In the genomic region with DNA sequence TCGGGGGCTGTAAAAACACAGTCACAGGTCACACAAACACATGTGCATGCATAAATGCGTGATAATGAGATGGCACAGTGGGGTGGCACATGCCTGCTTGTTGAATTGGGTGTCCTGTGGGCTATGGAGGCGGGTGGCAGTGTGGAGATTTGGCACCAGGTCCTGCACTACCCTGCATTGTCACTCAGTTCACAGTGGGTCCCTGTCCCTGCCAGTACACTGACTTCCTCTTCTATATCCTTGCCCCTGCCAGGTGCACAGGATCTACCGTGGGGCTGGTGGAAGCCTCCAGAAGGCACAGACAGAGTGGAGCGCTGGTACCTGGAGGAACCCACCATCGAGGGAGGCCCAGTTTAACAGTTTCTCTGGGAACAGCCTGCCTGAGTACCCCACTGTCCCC, we compare ENCODE assay signal across 20 mouse cellular contexts. TPM values are rescaled to one million over a fixed set of nuclear protein-coding genes. Genes with fewer than 3 reads are reported as not detected.
A peak's percentile ranks its signal among the peaks of the same experiment; 100 is the strongest.
DNase-seq lines count a peak whose midpoint lies in the region; ATAC-seq and TF ChIP-seq lines count a peak whose summit lies in the region.
"Had no signal": no experiment of that assay in that cellular context is flagged by ENCODE, and none has a peak within 500 bp of the region (broad histone marks: within the 10 kb centered on the region; RNA-seq: fewer than 3 reads in every experiment).

No protein-coding gene starts in this region.

- no peaks in the 10 kb centered on the region for H3K4me1 ChIP-seq in kidney, adult 2 months (ENCODE audit: control insufficient read depth, insufficient read depth, low read length)
- H3K4me1 ChIP-seq in kidney, embryonic 14.5 days (ENCODE audit: control insufficient read depth, insufficient read depth, low read length): no peaks in the 10 kb centered on the region
- H3K4me1 ChIP-seq: embryonic facial prominence, embryonic 15.5 days had no signal

- no peak overlapping the region for H3K4me2 ChIP-seq in kidney, embryonic 14.5 days (replicated peaks; ENCODE audit: low read depth, low read length)
- H3K4me2 ChIP-seq: embryonic facial prominence, embryonic 15.5 days; hindbrain, embryonic 14.5 days had no signal

- no peaks in the 10 kb centered on the region for H3K36me3 ChIP-seq in kidney, adult 2 months (ENCODE audit: control insufficient read depth, insufficient read depth, low read length)
- peaks cover 44% of the 10 kb centered on the region for H3K36me3 ChIP-seq in kidney, embryonic 14.5 days (ENCODE audit: control insufficient read depth, insufficient read depth, low read length)
- H3K36me3 ChIP-seq in C2C12 (ENCODE audit: control insufficient read depth, insufficient read depth): peaks cover 40% of the 10 kb centered on the region

- ATAC-seq in kidney, embryonic 14.5 days (ENCODE audit: low FRiP score, low TSS enrichment): no peak
- ATAC-seq: forebrain, embryonic 16.5 days had no signal

- TF ChIP-seq POLR2A in kidney, adult 2 months (IDR thresholded peaks at IDR 0.05; ENCODE audit: low read depth, low read length): no peak

- no peaks in the 10 kb centered on the region for H3K9me3 ChIP-seq in kidney, embryonic 14.5 days (ENCODE audit: control insufficient read depth, low read length)
- H3K9me3 ChIP-seq: embryonic facial prominence, embryonic 15.5 days; heart, embryonic 10.5 days had no signal

- no peaks in the 10 kb centered on the region for H3K79me3 ChIP-seq in C2C12 (ENCODE audit: low read depth)

- no peak overlapping the region for H3K27ac ChIP-seq in kidney, adult 2 months (ENCODE audit: insufficient read depth, low read depth, low read length)
- H3K27ac ChIP-seq in kidney, embryonic 14.5 days (ENCODE audit: low read depth, low read length): no peak overlapping the region
- H3K27ac ChIP-seq: embryonic facial prominence, embryonic 15.5 days; heart, embryonic 10.5 days; hindbrain, embryonic 14.5 days had no signal

- H3K4me3 ChIP-seq in kidney, adult 2 months (ENCODE audit: insufficient read depth, low read depth, low read length): no peak overlapping the region
- H3K4me3 ChIP-seq in kidney, embryonic 14.5 days (ENCODE audit: low read length): no peak overlapping the region
- H3K4me3 ChIP-seq in C2C12 (ENCODE audit: insufficient read depth, poor library complexity, severe bottlenecking): no peak overlapping the region
- H3K4me3 ChIP-seq: embryonic facial prominence, embryonic 15.5 days; heart, embryonic 10.5 days had no signal

- H3K79me2 ChIP-seq in C2C12 (ENCODE audit: control insufficient read depth, insufficient read depth): no peaks in the 10 kb centered on the region

- no peak overlapping the region for H3K9ac ChIP-seq in kidney, embryonic 14.5 days (ENCODE audit: low read depth, low read length)
- H3K9ac ChIP-seq: embryonic facial prominence, embryonic 15.5 days; hindbrain, embryonic 14.5 days had no signal

- no peak for TF ChIP-seq CTCF in kidney, adult 2 months (conservative IDR thresholded peaks at IDR 0.05; ENCODE audit: insufficient read depth, insufficient read length, low read depth, low read length)
- no peak for TF ChIP-seq CTCF in C2C12 (IDR thresholded peaks at IDR 0.05; ENCODE audit: control insufficient read depth, insufficient read depth, insufficient read length)

- peak overlapping the region; percentile 16 for H3ac ChIP-seq in C2C12 (ENCODE audit: control insufficient read depth, insufficient read length, low read depth)

- H3K27me3 ChIP-seq in kidney, adult 2 months (replicated peaks; ENCODE audit: control insufficient read depth, insufficient read depth, low read length): no peaks in the 10 kb centered on the region
- H3K27me3 ChIP-seq in kidney, embryonic 14.5 days (ENCODE audit: control insufficient read depth, insufficient read depth, low read length): no peaks in the 10 kb centered on the region
- no peaks in the 10 kb centered on the region for H3K27me3 ChIP-seq in C2C12 (ENCODE audit: control insufficient read depth, insufficient read depth, insufficient read length)
- H3K27me3 ChIP-seq: embryonic facial prominence, embryonic 15.5 days had no signal

- 74% methylated on average over 6 of the region's 6 CpGs for WGBS in kidney, adult 2 months
- WGBS in kidney, embryonic 14.5 days: 89% methylated on average over 6 of the region's 6 CpGs

- DNase-seq in kidney, adult 2 months: peak; percentile 44
- peak; percentile 50 for DNase-seq in A20 (ENCODE audit: low read depth, low spot score)
- peak; percentile 60 for DNase-seq in thymus, postnatal 14 days
- DNase-seq in cerebellum, adult 11 months: no peak
- no peak for DNase-seq in ovary, adult 18-20 months (ENCODE audit: low spot score)
- no peak for DNase-seq in embryo, embryonic 10 days (ENCODE audit: low spot score)
- DNase-seq: adrenal gland, postnatal 14 days; B cell, adult 2 months; cerebellum, adult 18-20 months; cerebellum, adult 9-11 months; cerebellum, postnatal 36 days; gastrocnemius, postnatal 36 days; heart, adult 18-20 months; heart, postnatal 10 days had no signal

TF ChIP-seq in C2C12, 6 proteins besides CTCF, POLR2A, EP300 and RAD21:
- no peak for TF ChIP-seq MYOD1 (IDR thresholded peaks at IDR 0.05; ENCODE audit: control insufficient read depth, insufficient read length, low read depth)
- no peak for TF ChIP-seq MYOG (IDR thresholded peaks at IDR 0.05; ENCODE audit: control insufficient read depth, extremely low read depth, insufficient read length)
- no peak for TF ChIP-seq FOSL1 (IDR thresholded peaks at IDR 0.05; ENCODE audit: insufficient read depth, low read length, poor library complexity, severe bottlenecking)
- no peak for TF ChIP-seq CEBPB (IDR thresholded peaks at IDR 0.05; ENCODE audit: low read depth)
- TF ChIP-seq MAX (IDR thresholded peaks at IDR 0.05): no peak
- no peak for TF ChIP-seq USF1 (IDR thresholded peaks at IDR 0.05; ENCODE audit: low read depth)

RNA-seq across cellular contexts. Expression of a gene that starts 8.3 kb away (rescaled TPM):
- 166 and 193 TPM in 2 replicates for polyA plus RNA-seq in kidney, adult 2 months (2012; rRNA removed)
- polyA plus RNA-seq in kidney, embryonic 14.5 days (2014; fragmentation: Nextera tagmentation; extraction: Ambion mirVana): 127 and 134 TPM in 2 replicates
- 165 TPM for polyA plus RNA-seq in C2C12 (2012; fragmentation: generic; extraction: Trizol)

RNA-seq across cellular contexts. Expression of a gene that starts 8.5 kb away (rescaled TPM):
- 0.91 and 1.6 TPM in 2 replicates for polyA plus RNA-seq in kidney, adult 2 months (2012; rRNA removed)
- 1.9 and 2.5 TPM in 2 replicates for polyA plus RNA-seq in kidney, embryonic 14.5 days (2014; fragmentation: Nextera tagmentation; extraction: Ambion mirVana)
- polyA plus RNA-seq in C2C12 (2012; fragmentation: generic; extraction: Trizol): 1.0 TPM

RNA-seq across cellular contexts. Expression of a gene that starts 11.7 kb away (rescaled TPM):
- polyA plus RNA-seq in kidney, adult 2 months (2012; rRNA removed): 3.4 and 4.4 TPM in 2 replicates
- 8.0 and 8.8 TPM in 2 replicates for polyA plus RNA-seq in kidney, embryonic 14.5 days (2014; fragmentation: Nextera tagmentation; extraction: Ambion mirVana)
- polyA plus RNA-seq in C2C12 (2012; fragmentation: generic; extraction: Trizol): 11.1 TPM

RNA-seq across cellular contexts. Expression of a gene that starts 11.7 kb away (rescaled TPM):
- 96.0 and 98.2 TPM in 2 replicates for polyA plus RNA-seq in kidney, adult 2 months (2012; rRNA removed)
- 88.5 and 103 TPM in 2 replicates for polyA plus RNA-seq in kidney, embryonic 14.5 days (2014; fragmentation: Nextera tagmentation; extraction: Ambion mirVana)
- 119 TPM for polyA plus RNA-seq in C2C12 (2012; fragmentation: generic; extraction: Trizol)

RNA-seq across cellular contexts. Expression of a gene that starts 24.2 kb away (rescaled TPM):
- 175 and 221 TPM in 2 replicates for polyA plus RNA-seq in kidney, adult 2 months (2012; rRNA removed)
- polyA plus RNA-seq in kidney, embryonic 14.5 days (2014; fragmentation: Nextera tagmentation; extraction: Ambion mirVana): 125 and 130 TPM in 2 replicates
- 103 TPM for polyA plus RNA-seq in C2C12 (2012; fragmentation: generic; extraction: Trizol)

Comparison
In these comparisons a context has a peak if more than half of its experiments do, and no peak if none do; other contexts are left out.
1. DNase-seq: peak in kidney, adult 2 months (single experiment), A20 (single experiment) and thymus, postnatal 14 days (single experiment); none in cerebellum, adult 11 months (single experiment), ovary, adult 18-20 months (single experiment) and embryo, embryonic 10 days (single experiment).